Mouse (Mus musculus): ENCODE measurements around the gene Zfp260.

- no peak for TF ChIP-seq POLR2A (IDR thresholded peaks at IDR 0.05; ENCODE audit: borderline replicate concordance, low read depth, low read length)
- TF ChIP-seq CTCF (IDR thresholded peaks at IDR 0.05; ENCODE audit: low read depth, low read length): no peak
These were observed 35.3 kb downstream of the Zfp260 start for GRCm38 (mm10) chr7:30129900-30130299.

Measured in bone marrow macrophage, adult 2 months (primary cell).